ENCODE assay signal across 18 mouse cellular contexts in the genomic region with DNA sequence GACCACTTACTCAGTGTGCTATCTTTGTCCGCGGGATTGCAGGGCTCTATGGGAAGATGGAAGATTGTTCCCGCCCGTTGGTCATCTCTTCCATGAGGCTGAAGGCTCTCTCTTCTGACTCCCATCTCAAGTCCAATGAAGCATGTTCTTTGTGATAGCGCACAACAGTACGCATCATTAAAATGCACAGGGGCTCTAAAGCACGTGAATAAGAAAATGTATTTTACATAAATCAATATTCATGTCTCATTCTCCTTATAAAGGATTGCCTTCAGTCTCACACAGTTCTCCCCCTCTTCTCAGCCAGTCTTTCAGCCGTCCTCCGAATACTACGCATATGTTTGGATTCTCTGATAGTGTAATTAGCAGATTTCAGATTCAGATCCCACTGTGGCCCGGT.
DNase-seq lines count a peak whose midpoint lies in the region; ATAC-seq and TF ChIP-seq lines count a peak whose summit lies in the region.
"Had no signal": no experiment of that assay in that cellular context is flagged by ENCODE, and none has a peak within 500 bp of the region (broad histone marks: within the 10 kb centered on the region; RNA-seq: fewer than 3 reads in every experiment).

No protein-coding gene starts in this region.

- no peak for TF ChIP-seq CTCF in hindbrain, postnatal 0 days (IDR thresholded peaks at IDR 0.05; ENCODE audit: low read depth)

- no peaks in the 10 kb centered on the region for H3K36me3 ChIP-seq in forebrain, embryonic 13.5 days (ENCODE audit: poor library complexity, severe bottlenecking)
- H3K36me3 ChIP-seq in hindbrain, embryonic 10.5 days = no peaks in the 10 kb centered on the region
- no peaks in the 10 kb centered on the region for H3K36me3 ChIP-seq in hindbrain, postnatal 0 days (ENCODE audit: insufficient read depth, low read length)
- no peaks in the 10 kb centered on the region for H3K36me3 ChIP-seq in midbrain, embryonic 16.5 days (ENCODE audit: control insufficient read depth, insufficient read depth, low read length)
- H3K36me3 ChIP-seq: embryonic facial prominence, embryonic 15.5 days; heart, embryonic 10.5 days; limb, embryonic 13.5 days; liver, embryonic 13.5 days; lung, embryonic 15.5 days had no signal

- H3K4me1 ChIP-seq in forebrain, embryonic 13.5 days = peaks cover 31% of the 10 kb centered on the region
- peaks cover 39% of the 10 kb centered on the region for H3K4me1 ChIP-seq in hindbrain, embryonic 10.5 days (replicated peaks)
- H3K4me1 ChIP-seq in hindbrain, postnatal 0 days (ENCODE audit: insufficient read depth, low read length) = no peaks in the 10 kb centered on the region
- H3K4me1 ChIP-seq in midbrain, embryonic 16.5 days (ENCODE audit: control insufficient read depth, insufficient read depth, low read length) = peaks cover 18% of the 10 kb centered on the region
- H3K4me1 ChIP-seq: embryonic facial prominence, embryonic 15.5 days; liver, embryonic 13.5 days; lung, embryonic 15.5 days had no signal

- H3K27ac ChIP-seq in forebrain, embryonic 13.5 days = peak overlapping the region; percentile 78
- H3K27ac ChIP-seq in hindbrain, embryonic 10.5 days = peak overlapping the region; percentile 42
- no peak overlapping the region for H3K27ac ChIP-seq in hindbrain, postnatal 0 days
- no peak overlapping the region for H3K27ac ChIP-seq in midbrain, embryonic 16.5 days (ENCODE audit: low read length)
- H3K27ac ChIP-seq: embryonic facial prominence, embryonic 15.5 days; heart, embryonic 10.5 days; limb, embryonic 13.5 days; liver, embryonic 13.5 days; lung, embryonic 15.5 days had no signal

- WGBS in forebrain, embryonic 13.5 days = 46% methylated on average over 11 of the region's 11 CpGs
- 66% methylated on average over 11 of the region's 11 CpGs for WGBS in hindbrain, embryonic 10.5 days
- WGBS in hindbrain, postnatal 0 days = 33% methylated on average over 11 of the region's 11 CpGs
- 30% methylated on average over 11 of the region's 11 CpGs for WGBS in midbrain, embryonic 16.5 days

- no peak overlapping the region for H3K4me2 ChIP-seq in forebrain, embryonic 13.5 days
- H3K4me2 ChIP-seq in hindbrain, postnatal 0 days (ENCODE audit: low read depth, low read length) = no peak overlapping the region
- peak overlapping the region; percentile 15 for H3K4me2 ChIP-seq in midbrain, embryonic 16.5 days (ENCODE audit: low read length)
- H3K4me2 ChIP-seq: embryonic facial prominence, embryonic 15.5 days; limb, embryonic 13.5 days; liver, embryonic 13.5 days; lung, embryonic 15.5 days had no signal

- no peak for DNase-seq in hindbrain, embryonic 10.5 days (ENCODE audit: low spot score)
- no peak for DNase-seq in hindbrain, postnatal 0 days (ENCODE audit: low spot score)
- no peak for DNase-seq in adrenal gland, postnatal 36 days
- no peak for DNase-seq in cerebellum, postnatal 36 days
- DNase-seq: adrenal gland, adult 2 months; cerebellum, adult 9-11 months; embryo, embryonic 11 days; kidney, adult 11 months; liver, embryonic 13.5 days; lung, postnatal 4 days; thymus, adult 18-20 months had no signal

- no peaks in the 10 kb centered on the region for H3K9me3 ChIP-seq in forebrain, embryonic 13.5 days (replicated peaks)
- no peaks in the 10 kb centered on the region for H3K9me3 ChIP-seq in hindbrain, embryonic 10.5 days
- no peaks in the 10 kb centered on the region for H3K9me3 ChIP-seq in hindbrain, postnatal 0 days (ENCODE audit: low read length)
- no peaks in the 10 kb centered on the region for H3K9me3 ChIP-seq in midbrain, embryonic 16.5 days (replicated peaks; ENCODE audit: control insufficient read depth, low read length, poor library complexity, severe bottlenecking)
- H3K9me3 ChIP-seq: embryonic facial prominence, embryonic 15.5 days; heart, embryonic 10.5 days; limb, embryonic 13.5 days; lung, embryonic 15.5 days had no signal

- H3K4me3 ChIP-seq in forebrain, embryonic 13.5 days = no peak overlapping the region
- H3K4me3 ChIP-seq in hindbrain, embryonic 10.5 days = no peak overlapping the region
- no peak overlapping the region for H3K4me3 ChIP-seq in hindbrain, postnatal 0 days (ENCODE audit: low read length)
- no peak overlapping the region for H3K4me3 ChIP-seq in midbrain, embryonic 16.5 days (ENCODE audit: low read depth, low read length)
- H3K4me3 ChIP-seq: embryonic facial prominence, embryonic 15.5 days; heart, embryonic 10.5 days; limb, embryonic 13.5 days; liver, embryonic 13.5 days; lung, embryonic 15.5 days had no signal

- ATAC-seq in forebrain, embryonic 13.5 days = peak; percentile 84
- ATAC-seq in hindbrain, postnatal 0 days = peak; percentile 21
- ATAC-seq in midbrain, embryonic 16.5 days = peak; percentile 59
- no peak for ATAC-seq in megakaryocyte progenitor cell, adult 5-6 weeks (replicated peaks; ENCODE audit: poor library complexity)

- H3K9ac ChIP-seq in forebrain, embryonic 13.5 days = no peak overlapping the region
- H3K9ac ChIP-seq in hindbrain, postnatal 0 days (replicated peaks; ENCODE audit: low read length) = no peak overlapping the region
- no peak overlapping the region for H3K9ac ChIP-seq in midbrain, embryonic 16.5 days (ENCODE audit: low read depth, low read length)
- H3K9ac ChIP-seq: embryonic facial prominence, embryonic 15.5 days; limb, embryonic 13.5 days; liver, embryonic 13.5 days; lung, embryonic 15.5 days had no signal

- no peaks in the 10 kb centered on the region for H3K27me3 ChIP-seq in forebrain, embryonic 13.5 days
- H3K27me3 ChIP-seq in hindbrain, embryonic 10.5 days (ENCODE audit: insufficient read depth, poor library complexity, severe bottlenecking) = 0 out of 2 replicates have a peak, but pooled peaks cover 3% of the 10 kb centered on the region
- no peaks in the 10 kb centered on the region for H3K27me3 ChIP-seq in hindbrain, postnatal 0 days (ENCODE audit: insufficient read depth, low read length)
- no peaks in the 10 kb centered on the region for H3K27me3 ChIP-seq in midbrain, embryonic 16.5 days (ENCODE audit: control insufficient read depth, insufficient read depth, low read depth, low read length)
- H3K27me3 ChIP-seq: embryonic facial prominence, embryonic 15.5 days; limb, embryonic 13.5 days; liver, embryonic 13.5 days; lung, embryonic 15.5 days had no signal

Comparison
In these comparisons a context has a peak if more than half of its experiments do, and no peak if none do; other contexts are left out.
1. H3K27ac ChIP-seq: peak in forebrain, embryonic 13.5 days (single experiment) and hindbrain, embryonic 10.5 days (single experiment); none in hindbrain, postnatal 0 days (single experiment) and midbrain, embryonic 16.5 days (single experiment).